In genomic region chr19:45651524-45651923, GRCm38 (mm10) we compare ENCODE assay signal across 12 mouse cellular contexts. TPM values are rescaled to one million over a fixed set of nuclear protein-coding genes. Genes with fewer than 3 reads are reported as not detected.
DNase-seq lines count a peak whose midpoint lies in the region; ATAC-seq and TF ChIP-seq lines count a peak whose summit lies in the region.
"Had no signal": no experiment of that assay in that cellular context is flagged by ENCODE, and none has a peak within 500 bp of the region (broad histone marks: within the 10 kb centered on the region; RNA-seq: fewer than 3 reads in every experiment).

No protein-coding gene starts in this region.

- H3K36me3 ChIP-seq in heart, embryonic 13.5 days: peaks cover 2% of the 10 kb centered on the region; the same call in 1 of the 2 replicates
- no peaks in the 10 kb centered on the region for H3K36me3 ChIP-seq in stomach, embryonic 15.5 days
- no peaks in the 10 kb centered on the region for H3K36me3 ChIP-seq in stomach, postnatal 0 days (ENCODE audit: control insufficient read depth, insufficient read depth, low read length)
- H3K36me3 ChIP-seq in embryonic facial prominence, embryonic 14.5 days (ENCODE audit: control insufficient read depth, insufficient read depth, low read length): no peaks in the 10 kb centered on the region
- H3K36me3 ChIP-seq in liver, embryonic 15.5 days (replicated peaks): no peaks in the 10 kb centered on the region
- no peaks in the 10 kb centered on the region for H3K36me3 ChIP-seq in forebrain, embryonic 12.5 days (replicated peaks)
- H3K36me3 ChIP-seq: hindbrain, embryonic 10.5 days; intestine, embryonic 15.5 days had no signal

- DNase-seq in heart, postnatal 36 days: no peak
- no peak for DNase-seq in stomach, postnatal 0 days (ENCODE audit: low spot score)
- DNase-seq in embryonic facial prominence, embryonic 14.5 days (ENCODE audit: low spot score): peak; percentile 14
- DNase-seq in cerebellum, adult 8-10 months: no peak
- DNase-seq: adrenal gland, adult 8-10 months; thymus, postnatal 25 days had no signal

- H3K9me3 ChIP-seq in heart, embryonic 13.5 days: no peaks in the 10 kb centered on the region
- no peaks in the 10 kb centered on the region for H3K9me3 ChIP-seq in stomach, embryonic 15.5 days
- no peaks in the 10 kb centered on the region for H3K9me3 ChIP-seq in stomach, postnatal 0 days (ENCODE audit: control insufficient read depth, low read length)
- H3K9me3 ChIP-seq in embryonic facial prominence, embryonic 14.5 days (ENCODE audit: control insufficient read depth, low read length): no peaks in the 10 kb centered on the region
- no peaks in the 10 kb centered on the region for H3K9me3 ChIP-seq in liver, embryonic 15.5 days (replicated peaks)
- no peaks in the 10 kb centered on the region for H3K9me3 ChIP-seq in forebrain, embryonic 12.5 days
- H3K9me3 ChIP-seq: hindbrain, embryonic 10.5 days; intestine, embryonic 15.5 days had no signal

- H3K9ac ChIP-seq in heart, embryonic 13.5 days: no peak overlapping the region; the same call in 1 of the 2 replicates
- H3K9ac ChIP-seq in stomach, embryonic 15.5 days: no peak overlapping the region
- no peak overlapping the region for H3K9ac ChIP-seq in stomach, postnatal 0 days (ENCODE audit: low read length)
- H3K9ac ChIP-seq in embryonic facial prominence, embryonic 14.5 days (ENCODE audit: low read depth, low read length): no peak overlapping the region
- no peak overlapping the region for H3K9ac ChIP-seq in liver, embryonic 15.5 days
- no peak overlapping the region for H3K9ac ChIP-seq in forebrain, embryonic 12.5 days
- H3K9ac ChIP-seq: intestine, embryonic 15.5 days had no signal

- TF ChIP-seq EP300 in stomach, postnatal 0 days (optimal IDR thresholded peaks at IDR 0.05): no peak

- H3K27ac ChIP-seq in heart, embryonic 13.5 days (replicated peaks): peak overlapping the region; percentile 20
- H3K27ac ChIP-seq in stomach, embryonic 15.5 days: 0 out of 2 replicates have a peak overlapping the region, but pooled peaks have one; percentile 55
- H3K27ac ChIP-seq in stomach, postnatal 0 days (replicated peaks): no peak overlapping the region
- peak overlapping the region; percentile 72 for H3K27ac ChIP-seq in embryonic facial prominence, embryonic 14.5 days (replicated peaks; ENCODE audit: low read depth, low read length)
- peak overlapping the region; percentile 51; the same call in 1 of the 2 replicates for H3K27ac ChIP-seq in liver, embryonic 15.5 days (replicated peaks)
- H3K27ac ChIP-seq in forebrain, embryonic 12.5 days: no peak overlapping the region
- H3K27ac ChIP-seq: hindbrain, embryonic 10.5 days; intestine, embryonic 15.5 days had no signal

- no peak for TF ChIP-seq CTCF in stomach, postnatal 0 days (IDR thresholded peaks at IDR 0.05; ENCODE audit: low read depth)

- no peak for ATAC-seq in heart, embryonic 13.5 days (ENCODE audit: extremely low read depth, insufficient number of reproducible peaks, low FRiP score, low TSS enrichment)
- ATAC-seq in stomach, embryonic 15.5 days (ENCODE audit: insufficient read depth, low FRiP score, low read depth): no peak
- ATAC-seq in stomach, postnatal 0 days (ENCODE audit: low FRiP score, low TSS enrichment): no peak
- no peak for ATAC-seq in embryonic facial prominence, embryonic 14.5 days (ENCODE audit: low read depth)
- no peak for ATAC-seq in liver, embryonic 15.5 days (ENCODE audit: insufficient read depth)
- ATAC-seq in forebrain, embryonic 12.5 days (ENCODE audit: low FRiP score): no peak
- ATAC-seq: intestine, embryonic 15.5 days had no signal

- no peak overlapping the region for H3K4me3 ChIP-seq in heart, embryonic 13.5 days
- H3K4me3 ChIP-seq in stomach, embryonic 15.5 days (replicated peaks): no peak overlapping the region
- H3K4me3 ChIP-seq in stomach, postnatal 0 days (ENCODE audit: low read depth, low read length): no peak overlapping the region
- H3K4me3 ChIP-seq in embryonic facial prominence, embryonic 14.5 days (ENCODE audit: low read depth, low read length): no peak overlapping the region
- H3K4me3 ChIP-seq in liver, embryonic 15.5 days (replicated peaks): no peak overlapping the region
- H3K4me3 ChIP-seq in forebrain, embryonic 12.5 days (replicated peaks): no peak overlapping the region
- H3K4me3 ChIP-seq: hindbrain, embryonic 10.5 days; intestine, embryonic 15.5 days had no signal

- 86% methylated on average over 8 of the region's 8 CpGs for WGBS in heart, embryonic 13.5 days
- 79% methylated on average over 8 of the region's 8 CpGs for WGBS in stomach, embryonic 15.5 days
- WGBS in stomach, postnatal 0 days: 54% methylated on average over 8 of the region's 8 CpGs
- WGBS in embryonic facial prominence, embryonic 14.5 days: 73% methylated on average over 8 of the region's 8 CpGs
- WGBS in liver, embryonic 15.5 days (ENCODE audit: insufficient replicate concordance): 76% methylated on average over 8 of the region's 8 CpGs
- WGBS in forebrain, embryonic 12.5 days: 95% methylated on average over 8 of the region's 8 CpGs

- intact Hi-C loops in heart, postnatal 36 days (cut with DNase I): no loop called here

- H3K4me2 ChIP-seq in heart, embryonic 13.5 days: no peak overlapping the region
- H3K4me2 ChIP-seq in stomach, embryonic 15.5 days: no peak overlapping the region
- no peak overlapping the region for H3K4me2 ChIP-seq in stomach, postnatal 0 days (replicated peaks; ENCODE audit: low read depth)
- H3K4me2 ChIP-seq in embryonic facial prominence, embryonic 14.5 days (ENCODE audit: low read depth, low read length): peak overlapping the region; percentile 42; the same call in 1 of the 2 replicates
- peak overlapping the region; percentile 43; the same call in 1 of the 2 replicates for H3K4me2 ChIP-seq in liver, embryonic 15.5 days
- no peak overlapping the region for H3K4me2 ChIP-seq in forebrain, embryonic 12.5 days
- H3K4me2 ChIP-seq: intestine, embryonic 15.5 days had no signal

- H3K27me3 ChIP-seq in heart, embryonic 13.5 days (replicated peaks): no peaks in the 10 kb centered on the region
- no peaks in the 10 kb centered on the region for H3K27me3 ChIP-seq in stomach, embryonic 15.5 days (replicated peaks)
- no peaks in the 10 kb centered on the region for H3K27me3 ChIP-seq in stomach, postnatal 0 days (ENCODE audit: control insufficient read depth, insufficient read depth, low read length)
- H3K27me3 ChIP-seq in embryonic facial prominence, embryonic 14.5 days (replicated peaks; ENCODE audit: control insufficient read depth, insufficient read depth, low read length): no peaks in the 10 kb centered on the region
- no peaks in the 10 kb centered on the region for H3K27me3 ChIP-seq in liver, embryonic 15.5 days
- H3K27me3 ChIP-seq in forebrain, embryonic 12.5 days: no peaks in the 10 kb centered on the region
- H3K27me3 ChIP-seq: intestine, embryonic 15.5 days had no signal

- H3K4me1 ChIP-seq in heart, embryonic 13.5 days: peaks cover 52% of the 10 kb centered on the region
- H3K4me1 ChIP-seq in stomach, embryonic 15.5 days: peaks cover 24% of the 10 kb centered on the region
- H3K4me1 ChIP-seq in stomach, postnatal 0 days (replicated peaks; ENCODE audit: control insufficient read depth, insufficient read depth): no peaks in the 10 kb centered on the region
- peaks cover 39% of the 10 kb centered on the region for H3K4me1 ChIP-seq in embryonic facial prominence, embryonic 14.5 days (ENCODE audit: control insufficient read depth, insufficient read depth, low read length)
- H3K4me1 ChIP-seq in liver, embryonic 15.5 days (replicated peaks): peaks cover 47% of the 10 kb centered on the region
- peaks cover 15% of the 10 kb centered on the region for H3K4me1 ChIP-seq in forebrain, embryonic 12.5 days

RNA-seq across cellular contexts. Expression of gene Fbxw4, which starts 8.6 kb away (rescaled TPM):
- polyA plus RNA-seq in heart, embryonic 13.5 days (2015; fragmentation: Nextera tagmentation; extraction: Ambion mirVana): 3.3 and 3.8 TPM in 2 replicates
- total RNA-seq in heart, postnatal 36 days (2021): 10 to 100 TPM; 28.1 to 29.4 TPM
- 3.7 and 4.4 TPM in 2 replicates for polyA plus RNA-seq in stomach, embryonic 15.5 days (2015; fragmentation: Nextera tagmentation; extraction: Ambion mirVana)
- polyA plus RNA-seq in stomach, postnatal 0 days (2015; fragmentation: Nextera tagmentation; extraction: Ambion mirVana): 2.2 and 2.9 TPM in 2 replicates
- polyA plus RNA-seq in embryonic facial prominence, embryonic 14.5 days (2014; fragmentation: Nextera tagmentation; extraction: Ambion mirVana): 6.1 and 6.9 TPM in 2 replicates
- polyA plus RNA-seq in liver, embryonic 15.5 days (2015; fragmentation: Nextera tagmentation; extraction: Ambion mirVana): 2.4 and 3.5 TPM in 2 replicates
- polyA plus RNA-seq in forebrain, embryonic 12.5 days (2016; fragmentation: Nextera tagmentation; extraction: Ambion mirVana): 4.6 and 4.7 TPM in 2 replicates

Comparison
In these comparisons a context has a peak if more than half of its experiments do, and no peak if none do; other contexts are left out.
1. H3K27ac ChIP-seq: peak in heart, embryonic 13.5 days (single experiment), stomach, embryonic 15.5 days (single experiment), embryonic facial prominence, embryonic 14.5 days (single experiment) and liver, embryonic 15.5 days (single experiment); none in stomach, postnatal 0 days (single experiment) and forebrain, embryonic 12.5 days (single experiment).
2. H3K4me2 ChIP-seq: peak in embryonic facial prominence, embryonic 14.5 days (single experiment) and liver, embryonic 15.5 days (single experiment); none in heart, embryonic 13.5 days (single experiment), stomach, embryonic 15.5 days (single experiment), stomach, postnatal 0 days (single experiment) and forebrain, embryonic 12.5 days (single experiment).